Mouse (Mus musculus) forebrain, embryonic 11.5 days (tissue): ENCODE data around the gene Hoxb5. TPM values are rescaled to one million over a fixed set of nuclear protein-coding genes. Genes with fewer than 3 reads are reported as not detected.

Experiments used
- ATAC-seq: fragments of 200-750 bp; cut with Nextera tagmentation; replicated peaks from 2 replicates; pipeline ENCODE4 v1.8.0; 2017; ENCODE audit warnings: moderate TSS enrichment; ENCODE audit not compliant: low FRiP score
- DNase-seq: peaks from one replicate; pipeline ENCODE4 v3.0.0-alpha.2; 2017; ENCODE audit warnings: low spot score
- H3K27ac ChIP-seq: fragments of 300-500 bp; sonication (generic); 2 replicates; pipeline ENCODE4 v1.5.1; 2014; ENCODE audit warnings: low read depth, low read length
- H3K27me3 ChIP-seq: fragments of 300-500 bp; sonication (generic); 2 replicates; pipeline ENCODE4 v1.6.1; 2014; ENCODE audit warnings: mild to moderate bottlenecking, low read length, mixed read lengths; ENCODE audit not compliant: control insufficient read depth, insufficient read depth
- H3K36me3 ChIP-seq: fragments of 300-500 bp; sonication (generic); 2 replicates; pipeline ENCODE4 v1.6.1; 2014; ENCODE audit warnings: mild to moderate bottlenecking, low read length, moderate library complexity, mixed read lengths; ENCODE audit not compliant: control insufficient read depth, insufficient read depth
- H3K4me1 ChIP-seq: fragments of 300-500 bp; sonication (generic); replicated peaks from 2 replicates; pipeline ENCODE4 v1.6.1; 2014; ENCODE audit warnings: low read length, mixed read lengths; ENCODE audit not compliant: control insufficient read depth, insufficient read depth
- H3K4me2 ChIP-seq: fragments of 300-500 bp; sonication (generic); 2 replicates; pipeline ENCODE4 v1.6.1; 2014; ENCODE audit warnings: low read depth, mild to moderate bottlenecking, low read length, moderate library complexity, mixed read lengths; ENCODE audit not compliant: severe bottlenecking
- H3K4me3 ChIP-seq: fragments of 300-500 bp; sonication (generic); 2 replicates; pipeline ENCODE4 v1.5.1; 2014; ENCODE audit warnings: low read depth, low read length
- H3K9ac ChIP-seq: fragments of 300-500 bp; sonication (generic); 2 replicates; pipeline ENCODE4 v1.6.1; 2014; ENCODE audit warnings: low read length
- H3K9me3 ChIP-seq: fragments of 300-500 bp; sonication (generic); 2 replicates; pipeline ENCODE4 v1.6.1; 2016; ENCODE audit warnings: low read length, mixed read lengths; ENCODE audit not compliant: control insufficient read depth
- WGBS: fragments of 180-500 bp; shearing (Covaris S2); extraction: QIAGEN DNeasy Blood & Tissue Kit; methylation state at CpG from one replicate; pipeline ENCODE4 v1.1.7; 2014; 5-methylcytosine and 5-hydroxymethylcytosine counted together
- polyA plus RNA-seq: library from polyadenylated mRNA; unstranded; fragments of >200 nt; fragmentation: Nextera tagmentation; extraction: Ambion mirVana; gene quantifications from 2 replicates; pipeline ENCODE4 v1.2.1, GENCODE M21; 2014

Gene Hoxb5
- 0.21 TPM in 1 of 2 replicates, not detected in the other for polyA plus RNA-seq

GRCm38 (mm10) chr11:96303151-96304099 lies at the start of gene Hoxb5:
Hoxb5 (plus strand) TSS chr11:96303336.
- H3K4me3 ChIP-seq, result no peak within 1 kb of the TSS
- DNase-seq (peak; percentile 92), ATAC-seq (no peak)
- 0 out of 2 replicates have a peak within 1 kb of the TSS, but pooled peaks have one; percentile 8 for H3K4me2 ChIP-seq
- H3K4me1 ChIP-seq, result peaks cover 3% of the 10 kb centered on the region; the same call in 1 of the 2 replicates
- under 1% methylated on average over 69 of the region's 69 CpGs for WGBS
- no peak within 1 kb of the TSS for H3K9ac ChIP-seq
- H3K36me3 ChIP-seq, result no peaks in the 10 kb centered on the region
- peaks cover 100% of the 10 kb centered on the region for H3K27me3 ChIP-seq
- no peaks in the 10 kb centered on the region for H3K9me3 ChIP-seq
- H3K27ac ChIP-seq, result no peak within 1 kb of the TSS

- no peak overlapping the region for H3K9ac ChIP-seq
- 0% methylated on average over 11 of the region's 11 CpGs for WGBS
- no peaks in the 10 kb centered on the region for H3K36me3 ChIP-seq
- ATAC-seq, result no peak
- peaks cover 98% of the 10 kb centered on the region for H3K27me3 ChIP-seq
- H3K4me1 ChIP-seq, result no peaks in the 10 kb centered on the region
- no peaks in the 10 kb centered on the region for H3K9me3 ChIP-seq
- no peak for DNase-seq
- H3K4me3 ChIP-seq, result no peak overlapping the region
- H3K27ac ChIP-seq, result no peak overlapping the region
- H3K4me2 ChIP-seq, result no peak overlapping the region
Measured at GRCm38 (mm10) chr11:96254221-96254620, 48.9 kb upstream of the Hoxb5 start.

- Histone ChIP-seq H3K9ac (no peak overlapping the region), H3K4me3 (no peak overlapping the region), H3K4me2 (no peak overlapping the region), H3K9me3 (no peaks in the 10 kb centered on the region), H3K4me1 (no peaks in the 10 kb centered on the region), H3K27ac (no peak overlapping the region), H3K36me3 (no peaks in the 10 kb centered on the region), H3K27me3 (peaks cover 99% of the 10 kb centered on the region)
- 2% methylated on average over 39 of the region's 39 CpGs for WGBS
- peak; percentile 54 for DNase-seq
- ATAC-seq, result no peak
Measured at GRCm38 (mm10) chr11:96255111-96255995, 47.8 kb upstream of the Hoxb5 start.

GRCm38 (mm10) chr11:96255996-96256445 lies 47.1 kb upstream of the Hoxb5 start:
- H3K4me2 ChIP-seq, result no peak overlapping the region
- no peak overlapping the region for H3K9ac ChIP-seq
- H3K36me3 ChIP-seq, result no peaks in the 10 kb centered on the region
- peaks cover 99% of the 10 kb centered on the region for H3K27me3 ChIP-seq
- DNase-seq (peak; percentile 56), ATAC-seq (no peak)
- H3K9me3 ChIP-seq, result no peaks in the 10 kb centered on the region
- no peak overlapping the region for H3K4me3 ChIP-seq
- H3K4me1 ChIP-seq, result no peaks in the 10 kb centered on the region
- H3K27ac ChIP-seq, result no peak overlapping the region
- WGBS, result under 1% methylated on average over 14 of the region's 14 CpGs

GRCm38 (mm10) chr11:96257141-96257540 lies 46.0 kb upstream of the Hoxb5 start:
- H3K36me3 ChIP-seq, result no peaks in the 10 kb centered on the region
- no peak overlapping the region for H3K27ac ChIP-seq
- ATAC-seq (no peak), DNase-seq (peak; percentile 18)
- peaks cover 100% of the 10 kb centered on the region for H3K27me3 ChIP-seq
- H3K4me2 ChIP-seq, result no peak overlapping the region
- 28% methylated on average over 2 of the region's 2 CpGs for WGBS
- H3K4me1 ChIP-seq, result no peaks in the 10 kb centered on the region
- no peak overlapping the region for H3K4me3 ChIP-seq
- H3K9me3 ChIP-seq, result no peaks in the 10 kb centered on the region
- H3K9ac ChIP-seq, result no peak overlapping the region

GRCm38 (mm10) chr11:96259038-96259437 lies 44.1 kb upstream of the Hoxb5 start:
- H3K36me3 ChIP-seq, result no peaks in the 10 kb centered on the region
- WGBS, result 4% methylated on average over 2 of the region's 2 CpGs
- peak; percentile 44 for DNase-seq

GRCm38 (mm10) chr11:96259511-96259910 lies 43.6 kb upstream of the Hoxb5 start:
- DNase-seq, result no peak
- no peaks in the 10 kb centered on the region for H3K9me3 ChIP-seq
- H3K9ac ChIP-seq, result no peak overlapping the region
- no peak for ATAC-seq
- 0% methylated on average over 1 of the region's 1 CpGs for WGBS
- no peaks in the 10 kb centered on the region for H3K4me1 ChIP-seq
- H3K4me2 ChIP-seq, result no peak overlapping the region
- H3K36me3 ChIP-seq, result no peaks in the 10 kb centered on the region
- H3K27ac ChIP-seq, result no peak overlapping the region
- no peak overlapping the region for H3K4me3 ChIP-seq
- H3K27me3 ChIP-seq, result peaks cover 99% of the 10 kb centered on the region

More at GRCm38 (mm10) chr11:96259038-96259437, 44.1 kb upstream of the Hoxb5 start:
- no peak overlapping the region for H3K9ac ChIP-seq
- peaks cover 99% of the 10 kb centered on the region for H3K27me3 ChIP-seq
- no peaks in the 10 kb centered on the region for H3K9me3 ChIP-seq
- no peak overlapping the region for H3K27ac ChIP-seq
- H3K4me2 ChIP-seq, result no peak overlapping the region
- no peaks in the 10 kb centered on the region for H3K4me1 ChIP-seq
- H3K4me3 ChIP-seq, result no peak overlapping the region
- ATAC-seq, result no peak

GRCm38 (mm10) chr11:96260310-96260970 lies 42.7 kb upstream of the Hoxb5 start:
- Histone ChIP-seq H3K9ac (no peak overlapping the region), H3K4me3 (no peak overlapping the region), H3K9me3 (no peaks in the 10 kb centered on the region), H3K4me2 (no peak overlapping the region), H3K27me3 (peaks cover 98% of the 10 kb centered on the region), H3K27ac (no peak overlapping the region), H3K4me1 (no peaks in the 10 kb centered on the region), H3K36me3 (no peaks in the 10 kb centered on the region)
- WGBS, result 3% methylated on average over 23 of the region's 23 CpGs
- ATAC-seq (no peak), DNase-seq (peak; percentile 54)
